Mouse (Mus musculus) testis, postnatal 10 days (tissue): ENCODE data around the gene Ntm.

Source experiments
- DNase-seq: peaks from one replicate; pipeline ENCODE4 v3.0.0; 2021; ENCODE audit warnings: low spot score

Ntm gene

DNA sequence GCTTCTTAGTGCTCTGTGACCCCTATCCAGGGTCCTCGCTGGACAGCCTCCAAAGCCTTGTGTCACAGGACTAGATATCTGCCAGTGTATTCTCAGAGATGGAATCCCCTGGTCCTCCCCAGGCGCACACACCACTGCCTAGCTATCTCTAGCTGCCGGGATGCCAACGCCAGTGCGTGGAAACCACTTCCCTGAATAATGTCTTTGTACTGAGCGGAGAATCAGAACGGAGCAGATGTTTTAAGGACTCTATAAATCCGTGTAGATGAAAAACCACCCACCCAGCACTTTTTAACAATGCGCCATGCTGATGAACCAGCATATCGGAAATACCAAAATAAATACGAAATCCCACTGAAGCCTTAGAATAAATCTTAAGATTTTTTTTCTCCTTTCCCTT lies 384.7 kb downstream of the Ntm start:
- DNase-seq = no peak

DNA sequence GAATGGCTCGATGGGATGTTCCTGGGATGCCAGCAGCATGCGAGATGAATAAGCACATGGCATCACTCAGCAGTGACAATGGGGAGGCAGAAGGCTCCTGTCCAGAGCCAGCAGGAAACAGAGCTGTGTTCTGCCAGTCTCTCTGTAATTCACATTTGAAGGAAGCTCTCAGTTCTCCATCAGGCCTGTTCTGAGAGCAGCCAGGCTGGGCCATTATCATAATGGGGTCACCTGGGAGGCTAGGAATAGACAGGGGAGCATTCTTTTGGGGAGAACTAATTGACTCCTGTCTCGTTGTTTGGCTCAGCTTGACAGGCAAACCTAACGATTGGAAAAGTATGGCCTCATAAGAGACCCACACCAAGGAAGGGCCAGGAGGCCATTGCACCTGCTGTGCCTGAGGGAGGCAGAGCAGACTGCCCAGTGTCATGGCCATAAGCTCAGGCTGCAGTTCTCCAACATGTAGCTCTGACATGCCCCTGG lies 386.8 kb downstream of the Ntm start:
- no peak for DNase-seq

DNA sequence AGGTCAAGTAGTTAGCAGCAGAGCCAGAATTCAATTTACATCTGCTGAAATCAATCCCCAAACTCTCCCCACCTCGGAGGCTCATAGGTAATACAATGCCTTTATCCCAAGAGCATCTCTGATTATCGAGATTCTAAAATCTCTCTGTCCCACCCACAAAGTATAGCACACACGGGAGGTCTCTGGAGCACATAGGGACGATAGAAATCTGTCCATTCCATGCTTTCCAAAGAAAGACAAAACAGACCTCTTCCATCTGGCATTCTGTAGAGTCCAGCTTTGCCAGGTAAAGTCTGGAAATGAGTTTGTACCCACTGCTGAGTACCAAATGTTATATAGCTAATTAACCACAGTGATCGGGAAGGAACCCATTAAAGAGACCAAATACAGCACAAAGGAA lies 388.4 kb downstream of the Ntm start:
- DNase-seq = no peak

DNA sequence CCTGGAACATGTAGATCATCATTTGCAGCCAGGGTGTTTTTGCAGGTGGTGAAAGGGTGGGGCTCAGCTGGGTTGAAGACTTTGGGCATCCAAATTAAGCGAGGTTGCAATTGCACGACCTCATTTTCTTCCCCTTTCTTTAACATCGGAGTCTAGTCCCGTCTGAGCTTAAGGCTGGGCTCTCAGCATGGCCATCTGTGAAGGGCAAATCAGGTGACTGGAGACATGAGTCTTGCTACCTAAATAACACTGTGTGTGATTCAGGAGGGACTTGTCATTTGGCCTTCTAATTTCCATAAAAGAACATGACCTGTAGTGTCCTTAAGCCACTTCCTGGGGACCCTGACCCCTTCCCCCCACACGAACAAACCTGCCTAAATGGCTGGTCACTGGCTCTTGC lies 394.4 kb downstream of the Ntm start:
- DNase-seq = no peak

DNA sequence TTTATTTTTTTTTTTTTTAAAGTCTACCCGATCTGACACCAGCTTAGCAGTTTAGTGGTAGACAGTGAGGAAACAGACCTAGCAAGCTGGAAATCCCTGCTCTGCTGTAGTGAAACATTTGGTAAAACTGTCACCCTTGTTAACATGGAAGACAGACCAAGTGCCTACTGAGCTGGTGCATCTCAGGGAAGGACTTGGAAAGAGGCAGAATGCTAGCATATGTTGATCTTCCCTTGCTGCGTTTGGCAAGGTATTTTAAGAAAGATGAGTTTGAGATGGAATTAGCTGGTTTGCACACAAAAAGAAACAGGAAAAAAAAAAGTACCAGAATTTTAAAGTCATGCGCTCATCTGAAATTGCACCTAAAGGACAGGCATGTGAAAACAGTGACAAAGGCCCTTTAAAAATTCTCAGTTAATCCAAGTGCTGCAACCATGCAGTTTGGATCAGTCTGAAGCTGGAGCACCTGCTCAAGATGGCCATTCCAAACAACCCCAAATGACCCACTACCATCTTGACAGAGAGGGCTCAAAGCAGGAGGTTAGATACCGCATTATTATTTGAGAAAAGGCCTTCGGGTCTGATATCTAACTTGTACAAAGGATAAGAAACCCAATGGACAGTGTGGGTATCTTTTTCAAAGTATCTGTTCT lies 400.4 kb downstream of the Ntm start:
- DNase-seq = no peak

DNA sequence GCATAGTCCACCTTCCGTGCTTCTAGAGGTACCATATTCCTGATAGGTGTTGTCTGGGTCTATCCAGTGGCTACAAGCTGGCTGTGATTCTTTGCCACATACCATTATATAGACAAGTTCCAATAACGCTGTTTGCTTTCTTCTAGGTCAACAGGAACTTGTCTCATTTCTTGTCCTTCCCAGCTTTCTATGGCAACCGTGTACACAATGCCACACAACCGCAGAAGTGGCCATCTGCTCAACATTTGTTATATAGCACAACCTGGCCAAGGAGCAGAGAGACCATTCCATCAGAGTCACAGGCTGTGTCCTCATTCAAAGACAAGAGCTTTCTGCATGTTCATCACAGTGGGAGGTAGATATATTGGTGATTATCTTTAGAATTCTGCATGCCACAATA lies 404.0 kb downstream of the Ntm start:
- no peak for DNase-seq

DNA sequence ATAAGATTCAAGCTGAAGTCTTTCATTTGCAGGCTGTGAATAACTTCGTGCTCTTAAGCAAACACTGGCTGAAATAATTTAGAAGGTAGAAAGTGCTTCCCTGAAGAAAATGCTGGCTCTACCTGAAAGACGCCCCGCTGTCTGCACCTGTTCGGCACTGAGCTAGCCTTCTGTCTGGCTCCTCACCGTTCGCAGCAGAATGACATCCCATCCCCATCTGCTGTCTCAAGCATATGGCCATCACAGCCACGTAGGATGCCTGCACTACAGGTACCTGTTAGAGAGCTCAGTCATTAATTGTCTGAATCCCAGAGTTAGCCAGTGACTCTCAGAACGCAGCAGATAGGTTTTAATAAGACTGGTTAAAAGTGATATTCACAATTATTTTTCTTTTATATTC lies 412.4 kb downstream of the Ntm start:
- no peak for DNase-seq

DNA sequence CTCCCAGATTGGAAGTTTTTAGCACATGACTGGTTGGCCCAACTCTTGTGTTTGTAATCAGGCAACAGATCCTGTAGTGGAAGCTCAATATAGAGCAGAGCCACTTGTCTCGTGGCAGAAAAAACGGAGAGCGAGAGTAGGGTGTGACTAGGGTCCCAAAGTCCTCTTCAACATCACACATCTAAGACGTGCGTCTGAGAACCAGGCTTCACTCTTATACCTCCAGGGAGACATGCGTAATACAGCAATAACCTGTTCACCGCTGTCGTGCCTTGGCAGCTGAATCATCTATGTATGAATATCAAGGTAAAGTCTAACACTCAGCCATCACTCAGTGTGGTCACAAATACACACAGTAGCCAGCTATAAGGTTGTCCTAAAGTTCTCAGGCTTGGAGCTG lies 412.8 kb downstream of the Ntm start:
- no peak for DNase-seq

DNA sequence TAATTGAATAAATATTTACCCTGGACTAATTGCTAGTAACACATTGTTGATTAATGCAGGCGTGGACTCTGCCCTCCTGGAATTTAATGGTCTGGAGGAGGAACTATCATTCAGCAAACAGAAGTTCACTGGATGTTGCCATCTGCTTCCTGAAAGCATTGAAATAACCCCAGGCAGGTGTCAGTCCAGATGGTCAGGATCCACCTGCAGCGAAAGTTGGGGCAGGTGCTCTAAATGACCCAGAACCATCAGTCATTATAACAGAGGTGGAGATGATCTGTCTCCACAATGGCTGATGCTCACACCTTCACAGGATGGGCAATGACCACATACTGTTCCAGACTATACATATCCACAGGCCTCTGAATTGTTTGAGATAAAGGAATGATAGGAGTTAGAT lies 426.5 kb downstream of the Ntm start:
- no peak for DNase-seq

DNA sequence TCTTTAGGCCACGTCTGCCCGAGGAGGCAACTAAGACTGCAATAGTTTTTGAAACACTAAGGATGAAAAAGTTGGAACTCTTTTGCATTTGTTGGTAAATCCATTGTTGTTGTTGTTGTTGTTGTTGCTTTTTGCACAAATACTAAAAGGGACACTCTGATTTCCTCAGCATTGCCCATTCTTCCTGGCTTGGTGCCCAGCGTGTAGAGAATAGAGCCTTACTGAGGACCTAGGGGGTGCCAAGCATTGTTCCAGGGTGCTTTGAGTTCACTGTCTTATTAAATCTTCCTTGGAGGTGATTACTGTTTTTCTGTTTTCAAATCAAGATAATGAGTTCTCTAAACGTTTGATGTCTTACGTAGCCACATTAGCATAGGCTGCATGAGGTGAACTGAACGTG lies 428.2 kb downstream of the Ntm start:
- no peak for DNase-seq

DNA sequence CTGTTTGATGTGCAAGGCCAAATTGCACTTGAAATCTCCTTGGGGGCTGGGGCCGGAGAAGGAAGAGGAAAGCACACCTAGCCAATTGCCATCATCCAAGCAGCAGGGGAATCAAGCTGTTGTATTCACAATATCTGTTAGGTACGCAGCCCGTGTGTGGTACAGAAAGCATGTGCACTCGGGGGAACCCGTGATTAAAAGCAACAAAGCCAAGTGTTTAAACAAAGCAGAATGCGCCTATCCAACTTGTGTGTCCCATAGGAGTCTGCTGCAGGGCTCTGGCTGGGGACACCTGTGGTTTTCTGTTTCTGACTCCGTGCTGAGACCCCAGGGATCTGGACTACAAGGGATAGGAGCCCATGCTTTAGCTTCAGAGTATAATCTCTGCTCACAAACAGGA lies 428.6 kb downstream of the Ntm start:
- no peak for DNase-seq

DNA sequence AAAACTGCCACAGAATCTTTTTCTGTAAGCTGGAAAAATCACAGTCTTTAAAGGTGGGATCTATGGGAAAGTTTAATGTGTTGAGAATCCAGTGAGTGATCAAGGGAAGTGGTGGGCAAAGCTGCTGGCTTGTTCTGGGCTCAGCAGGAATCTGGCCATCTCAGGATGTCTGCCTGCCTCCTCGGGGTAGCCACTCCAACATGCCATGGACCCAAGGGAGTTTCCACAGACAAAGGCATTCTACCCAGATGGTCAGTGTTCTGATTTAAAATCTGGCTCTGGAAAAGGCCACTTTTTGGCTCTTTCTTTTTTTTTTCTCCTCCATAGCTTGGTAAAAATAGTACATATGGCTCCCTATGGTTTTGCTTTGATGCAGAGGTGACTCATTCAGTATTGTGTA lies 429.4 kb downstream of the Ntm start:
- DNase-seq = no peak

DNA sequence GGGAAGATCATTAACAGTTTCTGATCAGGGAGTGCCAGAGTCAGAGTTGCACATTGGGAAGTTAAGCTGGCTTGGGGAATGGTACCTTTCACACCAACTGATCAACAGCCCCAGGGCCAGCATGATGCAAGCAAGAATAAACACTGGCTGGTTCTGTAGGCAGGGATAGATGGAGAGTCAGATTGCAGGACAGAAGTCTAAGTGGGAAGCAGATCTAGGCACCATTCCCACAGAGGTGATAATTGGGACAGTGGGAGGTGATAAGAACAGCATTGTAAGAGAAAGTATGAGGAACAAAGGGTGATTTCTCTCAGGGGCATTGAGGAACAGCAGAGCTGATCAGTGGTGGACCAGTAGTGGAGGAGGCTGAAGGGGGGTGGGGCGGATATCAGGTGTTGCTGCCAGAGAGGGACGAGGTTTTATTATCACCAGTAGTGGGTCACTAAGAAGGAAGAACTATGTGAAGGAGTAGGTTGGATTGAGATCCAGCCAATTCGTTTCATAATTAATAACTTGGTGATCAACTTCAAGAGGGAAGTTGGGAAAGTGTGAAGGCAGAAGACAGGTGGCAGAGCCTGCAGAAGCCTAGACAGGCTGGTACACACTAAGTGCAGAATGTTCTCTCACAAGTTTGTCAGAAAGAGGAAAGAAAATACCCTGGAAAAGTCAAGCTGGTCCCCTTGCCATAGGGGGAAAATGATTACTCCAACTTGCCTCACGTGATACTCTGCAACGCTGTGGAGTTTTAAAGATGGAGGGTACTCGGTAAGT lies 431.6 kb downstream of the Ntm start:
- no peak for DNase-seq

DNA sequence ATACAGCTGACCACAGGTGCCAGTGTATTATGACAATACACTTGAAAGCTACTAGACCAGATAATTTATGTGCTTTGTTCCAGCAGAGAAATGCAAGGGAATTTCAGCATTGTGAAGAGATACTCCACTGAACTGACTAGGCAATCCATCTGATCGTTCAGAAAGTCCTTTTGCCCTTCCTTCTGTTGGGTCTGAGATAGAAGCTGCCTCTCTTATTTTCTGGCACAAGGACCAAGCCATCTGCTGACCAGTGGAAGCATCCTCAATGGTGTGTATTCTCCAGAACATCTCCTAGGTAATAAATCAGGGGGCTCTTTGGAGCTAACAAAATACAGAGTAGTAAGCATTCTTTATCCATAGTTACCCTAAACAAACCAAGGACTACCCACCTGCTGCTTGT lies 438.8 kb downstream of the Ntm start:
- DNase-seq = no peak

DNA sequence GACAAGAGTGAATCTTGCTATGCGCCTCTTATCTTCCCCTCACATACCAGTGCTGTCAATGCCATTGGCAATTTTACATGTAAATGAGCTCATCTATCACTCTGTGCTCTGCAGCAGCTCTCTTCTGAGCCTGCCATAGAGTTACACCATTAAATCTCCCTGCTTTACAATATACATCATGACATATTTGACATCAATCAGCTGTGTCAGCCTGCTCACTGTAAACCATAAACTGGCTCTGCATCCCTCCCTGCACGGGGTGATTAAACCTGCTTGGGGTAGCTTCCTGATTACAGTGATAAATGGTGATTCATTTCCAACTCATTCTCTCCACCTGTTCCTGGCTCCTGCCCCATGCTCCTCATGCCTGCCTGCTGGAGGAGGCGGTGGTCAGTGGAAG lies 439.7 kb downstream of the Ntm start:
- DNase-seq = no peak

DNA sequence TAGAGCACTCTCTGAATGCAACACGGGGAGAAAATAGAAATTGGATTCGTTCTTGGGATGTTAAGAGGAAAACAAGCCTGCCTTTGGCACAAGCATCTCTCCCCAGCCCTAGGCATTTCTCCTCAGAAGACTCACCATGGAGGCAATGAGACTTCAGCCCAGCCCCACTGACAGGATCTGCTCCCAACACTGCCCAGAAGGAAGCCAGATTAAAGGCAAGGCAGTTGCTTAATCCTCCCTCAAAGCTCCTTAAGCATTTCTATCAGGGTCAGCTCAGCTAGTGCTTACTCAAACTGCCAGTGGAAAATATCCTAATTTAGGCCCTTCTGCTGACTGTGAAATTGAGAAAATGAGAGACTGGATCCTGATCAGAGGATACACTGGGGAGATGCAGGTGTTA lies 443.8 kb downstream of the Ntm start:
- DNase-seq = no peak

DNA sequence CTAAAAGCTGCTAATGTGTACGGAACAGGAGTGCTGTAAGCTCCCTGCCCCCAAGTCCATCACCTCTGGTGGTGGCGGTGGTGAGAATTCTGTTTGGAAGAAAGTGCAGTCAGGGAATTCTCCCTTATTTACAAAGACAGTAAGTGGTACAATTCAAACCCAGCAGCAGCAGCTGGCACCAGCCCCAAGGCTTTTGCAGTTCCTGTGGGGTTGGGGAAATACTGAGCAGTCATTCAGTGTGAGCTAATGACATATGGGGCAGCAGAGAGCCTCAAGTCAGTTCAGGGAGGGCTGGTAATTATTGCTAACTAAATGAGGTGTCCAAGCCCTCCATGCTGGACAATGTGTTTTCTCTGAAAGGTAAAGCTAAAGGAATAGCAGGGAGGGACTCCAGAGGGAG lies 446.3 kb downstream of the Ntm start:
- DNase-seq = no peak

DNA sequence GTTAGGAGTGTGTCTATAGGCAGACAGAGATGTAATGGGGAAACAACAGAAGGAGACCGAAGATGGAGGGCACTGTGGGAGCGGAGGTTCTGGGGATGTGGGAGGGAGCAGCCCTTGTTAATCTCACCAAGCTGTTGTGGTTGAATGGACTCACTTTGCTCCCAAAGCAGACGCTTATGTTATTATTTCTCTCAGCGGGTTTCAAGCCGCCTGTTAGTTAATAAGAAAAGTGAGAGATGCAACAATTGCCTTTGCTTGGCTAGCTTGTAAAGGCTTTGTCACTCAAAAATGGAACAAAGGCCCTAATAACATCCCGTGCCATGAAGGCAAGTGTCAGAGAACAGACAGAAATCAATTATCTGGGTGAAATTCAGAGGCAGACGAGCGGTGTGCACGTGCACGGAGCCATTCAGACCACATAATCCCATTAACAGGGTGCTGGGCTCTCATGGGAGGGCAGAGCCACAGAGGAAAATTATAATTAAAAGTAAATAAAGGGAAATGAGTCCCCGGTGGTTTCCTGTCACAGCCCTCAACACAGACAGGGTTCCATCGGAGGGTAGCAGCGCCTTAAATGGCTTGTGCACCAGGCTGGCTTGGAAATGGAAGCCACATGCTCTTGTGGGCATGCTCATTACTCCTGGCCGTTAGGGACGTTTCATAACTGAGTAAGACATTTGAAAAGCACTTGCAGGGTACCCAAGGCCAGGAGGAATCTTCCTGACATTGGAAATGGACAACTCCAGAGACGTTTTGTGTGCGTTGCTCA lies 448.2 kb downstream of the Ntm start:
- no peak for DNase-seq

DNA sequence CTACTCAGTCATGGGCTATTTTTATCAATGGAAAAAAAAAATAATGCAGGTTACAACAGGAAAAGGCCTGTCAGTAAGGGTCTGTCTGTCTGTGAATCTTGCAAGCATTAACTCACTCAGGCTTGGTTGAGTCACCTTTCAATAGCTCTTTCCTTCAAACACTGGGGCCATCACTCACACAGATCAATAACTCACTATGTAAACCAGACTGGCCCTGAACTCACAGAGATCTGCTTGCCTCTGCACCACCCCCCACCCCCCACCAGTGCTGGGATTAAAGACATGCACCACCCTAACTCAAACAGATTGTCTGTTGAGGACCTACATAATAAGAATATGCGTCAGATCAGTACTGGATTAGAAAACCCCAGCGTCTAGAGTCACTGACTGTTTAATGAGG lies 466.9 kb downstream of the Ntm start:
- no peak for DNase-seq

DNA sequence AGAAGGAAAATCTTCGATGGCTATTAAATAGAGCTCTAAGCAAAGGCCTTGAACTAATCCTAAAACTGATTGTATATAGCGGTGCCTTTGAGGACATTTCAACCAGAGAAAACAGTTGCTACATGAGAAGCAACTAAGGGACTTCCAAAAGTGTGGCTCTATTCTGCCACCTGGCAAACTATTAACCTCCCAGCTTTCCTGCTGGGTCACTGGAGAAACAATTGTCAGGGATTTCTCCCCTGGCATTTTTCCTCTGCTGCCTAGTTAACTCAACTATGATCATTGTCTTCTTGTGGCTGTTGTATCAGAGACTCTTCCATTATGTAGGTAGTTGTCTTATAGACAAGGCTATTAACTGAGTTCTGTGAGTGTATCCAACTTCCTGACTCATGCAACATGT lies 480.7 kb downstream of the Ntm start:
- DNase-seq = no peak

DNA sequence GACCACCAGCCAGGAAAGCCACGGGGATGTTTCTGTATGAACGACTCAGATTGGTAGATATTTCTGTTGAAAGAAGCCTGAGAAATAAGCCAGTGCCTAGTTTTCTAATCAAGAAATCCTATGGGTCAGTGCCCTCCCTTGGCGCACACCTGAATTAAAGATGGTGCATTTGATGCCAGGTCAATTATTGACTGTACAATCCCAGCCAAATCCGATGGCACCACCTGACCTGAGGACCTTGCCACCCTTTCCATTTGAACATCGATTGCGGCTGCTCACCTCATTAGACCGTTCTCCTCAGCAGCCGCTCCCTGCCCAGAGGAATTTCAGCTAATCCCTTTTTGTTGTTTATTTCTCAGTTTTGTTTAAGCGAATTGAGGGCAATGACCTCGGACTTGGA lies 483.9 kb downstream of the Ntm start:
- no peak for DNase-seq

DNA sequence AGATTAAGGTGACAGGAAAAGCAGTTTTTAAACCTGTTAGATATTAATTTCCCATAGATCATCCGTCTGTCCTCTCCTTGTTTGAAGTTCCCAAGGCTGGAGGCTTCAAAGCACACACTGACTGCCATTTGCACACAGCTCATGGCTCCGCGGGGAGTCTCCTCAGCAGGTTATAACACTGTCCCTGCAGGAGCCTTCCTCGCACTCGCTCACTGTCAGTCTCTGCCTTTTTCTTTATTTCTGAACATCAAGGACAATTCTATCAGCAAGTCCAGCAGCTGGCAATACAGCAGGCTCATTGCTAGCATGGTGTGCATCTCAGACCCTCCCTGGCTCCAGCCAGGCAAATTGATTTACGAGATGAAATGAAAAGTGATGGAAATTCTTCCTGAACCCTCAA lies 485.7 kb downstream of the Ntm start:
- no peak for DNase-seq

DNA sequence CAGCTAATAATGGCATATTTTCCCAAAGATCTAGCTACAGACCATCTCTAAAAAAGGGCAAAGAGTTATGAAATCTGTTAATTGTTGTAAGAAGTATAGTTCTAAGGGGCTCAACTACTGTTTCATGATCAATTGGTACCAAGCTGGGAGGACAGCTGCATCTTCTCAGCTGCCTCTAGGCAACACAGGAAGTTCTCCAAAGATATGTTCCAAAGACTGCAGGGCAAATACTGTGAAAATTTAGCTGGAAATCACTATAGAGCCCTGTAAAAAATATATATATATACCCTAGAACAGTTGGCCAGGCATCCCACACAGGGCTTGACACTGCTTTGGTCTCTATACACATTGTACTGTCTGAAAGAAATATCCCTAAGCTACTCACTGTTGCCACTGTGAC lies 489.5 kb downstream of the Ntm start:
- no peak for DNase-seq
